Mouse (Mus musculus): Measurements from ENCODE around the gene Pex6.

The Pex6 gene

DNA sequence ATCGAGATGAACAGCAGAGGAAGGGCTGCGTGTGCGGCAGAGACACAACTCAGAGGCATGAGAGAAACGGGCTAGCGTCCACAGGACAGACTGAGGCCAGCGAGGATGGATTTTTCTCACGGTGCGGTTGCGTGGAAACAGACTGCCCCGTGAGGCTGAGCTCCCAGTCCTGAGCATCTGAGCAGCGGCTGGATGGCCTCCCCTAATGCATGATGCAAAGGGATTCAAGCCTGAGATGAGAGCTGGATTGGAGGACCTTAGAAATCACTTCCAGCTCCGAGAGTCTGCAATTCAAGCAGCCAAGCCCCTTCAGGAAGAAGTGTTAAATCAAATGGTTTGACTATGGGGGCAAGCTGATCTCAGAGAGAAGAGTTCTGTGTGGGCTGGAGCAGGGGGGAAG, 9.8 kb upstream of the Pex6 start:
- no peak for DNase-seq (ENCODE audit: low read depth, low spot score)

DNA sequence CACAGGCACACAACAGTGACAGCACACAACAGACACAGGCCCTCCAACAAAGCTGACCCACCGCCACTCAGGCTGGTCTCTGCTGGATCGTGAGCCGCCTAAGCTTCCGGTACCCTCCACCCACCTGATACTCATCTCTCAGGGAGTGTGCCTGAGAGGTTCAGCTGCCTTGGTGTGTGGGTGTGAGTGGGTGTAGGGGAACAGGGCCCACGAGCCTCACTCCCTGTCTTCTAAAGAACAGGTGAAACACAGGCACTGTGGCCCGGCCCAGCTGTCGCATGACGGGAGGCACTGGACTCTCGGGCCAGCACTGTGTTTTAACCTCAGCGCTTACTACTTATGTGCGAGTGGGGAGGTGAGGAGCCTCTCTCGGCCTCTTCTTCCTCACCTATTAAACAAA, 9.2 kb upstream of the Pex6 start:
- no peak for DNase-seq (ENCODE audit: low read depth, low spot score)

DNA sequence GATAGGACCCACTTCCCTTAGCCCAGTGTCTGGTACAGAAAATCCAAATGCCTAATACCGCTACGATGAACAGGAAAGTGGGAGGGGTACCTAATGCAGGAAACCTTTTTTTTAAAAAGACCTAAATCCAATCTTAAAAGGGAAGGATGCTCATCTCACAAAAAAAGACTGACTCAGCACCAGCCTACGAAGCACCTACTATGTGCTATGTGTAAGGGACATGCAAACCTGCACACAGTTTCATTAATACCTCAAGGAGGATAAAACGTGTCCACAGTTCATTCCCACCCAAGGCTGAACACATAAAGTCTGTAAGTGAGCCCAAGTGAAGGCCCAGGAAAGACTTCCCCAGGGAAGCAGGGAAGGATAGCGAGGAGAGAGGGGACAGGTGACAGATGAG, 8.8 kb upstream of the Pex6 start:
- no peak for DNase-seq (ENCODE audit: low read depth, low spot score)

DNA sequence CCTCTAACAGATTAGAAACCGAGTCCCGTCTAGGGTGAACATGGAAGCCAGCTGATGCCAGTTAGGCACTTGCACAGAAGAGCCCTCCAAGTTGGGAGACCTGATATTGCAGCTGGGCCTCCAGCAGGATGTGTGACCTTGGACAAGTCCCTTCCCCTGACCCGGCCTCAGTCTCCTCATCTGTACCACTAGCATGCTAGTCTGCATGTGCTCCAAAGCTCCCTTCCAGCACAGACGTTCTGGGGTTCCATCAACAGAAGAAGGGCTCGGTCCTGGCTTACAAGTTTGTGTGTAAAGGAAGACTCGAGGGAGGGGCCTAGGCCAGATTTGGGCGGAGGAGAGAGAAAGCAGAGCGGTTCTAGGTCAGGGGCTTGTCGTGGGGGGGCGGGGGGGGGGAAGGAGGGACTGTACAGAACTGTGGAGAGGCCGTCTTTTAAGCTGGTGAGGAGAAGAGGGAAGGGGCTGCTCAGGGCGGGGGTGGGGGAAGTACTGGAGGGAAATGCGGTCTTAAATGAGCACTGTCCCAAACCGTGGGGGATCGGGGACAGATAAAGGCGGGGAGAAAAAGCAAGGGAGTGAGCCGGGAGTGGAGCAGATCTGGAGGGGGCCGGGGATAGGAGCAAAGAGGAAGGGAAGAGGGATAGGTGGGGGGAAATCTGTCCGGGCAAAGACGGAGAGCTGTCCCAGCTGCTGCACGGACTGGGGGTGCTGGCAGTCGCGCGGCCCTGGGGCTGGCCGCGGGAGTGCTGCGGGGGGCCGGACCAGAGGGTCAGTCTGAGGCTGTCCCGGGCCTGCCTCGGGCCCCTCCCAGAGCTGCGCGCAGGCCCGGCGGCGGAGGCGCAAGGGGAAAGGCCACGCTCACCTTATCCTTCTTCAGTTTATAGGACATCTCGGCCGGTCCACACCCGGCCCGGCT, 7.0 kb upstream of the Pex6 start:
- DNase-seq (ENCODE audit: low read depth, low spot score): no peak

DNA sequence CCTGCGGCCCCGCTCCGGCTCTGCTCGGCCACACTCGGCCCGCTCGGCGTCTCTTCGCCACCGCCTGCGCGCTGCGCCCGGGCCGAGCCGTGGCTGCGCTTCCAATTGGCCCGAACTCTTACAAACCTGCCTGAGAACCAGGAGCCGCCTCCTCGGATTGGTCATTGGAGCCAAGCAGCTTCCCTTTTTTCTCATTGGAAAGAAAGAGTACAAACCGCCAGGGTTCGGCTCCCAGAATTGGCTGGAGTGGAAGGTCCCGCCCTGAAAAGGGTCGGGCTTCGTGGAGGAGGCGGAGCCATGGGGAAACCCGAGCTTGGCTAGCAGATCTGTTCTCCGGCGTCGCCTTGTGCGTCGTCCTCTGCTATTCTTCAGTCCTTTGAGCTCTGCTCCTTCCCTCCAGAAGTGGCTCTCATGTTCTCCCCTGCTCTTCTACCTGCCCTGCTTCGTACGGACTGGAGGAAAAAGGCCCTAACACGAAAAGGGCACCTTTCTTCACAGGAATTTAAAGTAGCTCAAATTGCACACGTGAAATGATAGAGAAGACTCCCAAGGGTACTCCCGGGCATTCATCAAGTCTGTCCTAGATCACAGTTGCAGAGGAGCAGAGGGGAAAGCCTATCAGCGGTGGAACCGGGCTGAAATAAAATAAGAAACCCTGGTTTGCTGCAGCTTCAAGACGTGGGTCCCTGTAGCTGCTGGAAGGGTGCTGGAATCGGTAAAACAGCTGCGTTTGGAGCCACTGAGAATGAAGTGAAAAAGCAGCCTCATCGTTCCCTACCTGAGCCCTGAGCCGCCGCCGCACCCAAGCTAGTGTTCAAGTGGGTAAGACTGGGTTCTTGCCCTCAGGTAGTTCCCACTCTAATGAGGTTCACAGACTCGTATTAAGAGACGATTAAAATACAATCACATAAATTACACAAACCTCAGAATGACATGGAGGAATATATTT, 6.1 kb upstream of the Pex6 start, which contains the start of gene Ppp2r5d:
TSS of gene Ppp2r5d (minus strand) at position 225 of the 949 bp plus-strand sequence.
- DNase-seq (ENCODE audit: low read depth, low spot score): peak; percentile 96

DNA sequence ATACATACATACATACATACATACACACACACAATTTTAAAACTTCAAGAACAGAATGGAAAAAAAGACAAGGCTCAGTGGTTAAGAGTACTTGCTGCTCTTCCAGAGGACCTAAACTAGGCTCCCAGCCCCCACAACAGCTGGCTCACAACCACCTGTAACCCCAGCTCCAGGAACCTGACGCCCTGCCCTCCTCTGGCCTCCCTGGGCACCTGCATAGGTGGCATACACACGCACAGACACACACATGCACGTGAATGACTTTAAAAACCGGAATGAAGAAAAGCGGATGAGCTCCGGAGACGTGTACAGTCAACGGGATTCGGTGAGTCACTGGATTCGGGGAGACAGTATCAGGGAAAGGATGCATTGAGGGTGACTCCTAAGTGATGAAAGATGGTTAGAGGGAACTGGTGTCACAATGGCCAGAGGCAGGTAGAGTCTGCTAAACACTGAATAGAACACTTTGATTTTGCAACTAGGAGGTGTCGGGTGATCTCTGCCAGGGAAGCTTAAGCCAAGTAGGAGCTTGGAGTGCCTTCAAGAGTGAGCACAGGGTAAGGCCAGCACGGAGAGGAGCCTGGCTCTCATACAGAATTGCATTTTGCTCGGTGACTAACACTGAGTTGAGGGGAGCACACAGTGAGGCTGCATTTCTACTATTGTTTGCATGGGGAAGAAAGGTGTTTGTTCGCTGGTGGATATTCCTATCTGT, 4.7 kb upstream of the Pex6 start:
- no peak for DNase-seq (ENCODE audit: low read depth, low spot score)

DNA sequence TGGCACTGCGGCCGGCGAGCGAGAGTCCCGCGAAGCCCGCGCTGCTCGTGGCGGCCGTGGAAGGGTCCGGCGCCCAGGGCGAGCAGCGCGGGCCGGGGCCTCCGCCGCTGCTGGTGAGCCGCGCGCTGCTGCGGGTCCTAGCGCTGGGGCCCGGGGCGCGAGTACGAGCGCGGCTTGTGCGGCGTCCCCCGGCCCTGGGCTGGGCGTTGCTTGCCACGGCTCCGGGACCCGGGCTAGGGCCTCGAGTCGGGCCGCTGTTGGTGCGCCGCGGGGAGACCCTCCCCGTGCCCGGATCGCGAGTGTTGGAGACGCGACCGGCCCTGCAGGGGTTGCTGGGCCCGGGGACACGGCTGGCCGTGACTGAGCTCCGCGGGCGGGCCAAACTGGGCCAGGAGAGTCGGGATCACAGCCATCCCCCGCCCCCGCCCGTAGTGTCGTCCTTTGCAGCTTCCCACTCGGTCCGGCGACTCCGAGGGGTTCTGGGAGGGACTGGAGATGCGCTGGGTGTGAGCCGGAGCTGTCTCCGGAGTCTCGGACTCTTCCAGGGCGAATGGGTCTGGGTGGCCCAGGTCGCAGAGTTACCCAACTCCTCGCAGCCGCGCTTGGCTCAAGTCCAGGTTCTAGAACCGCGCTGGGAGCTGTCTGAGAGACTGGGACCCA, 479 bp downstream of the Pex6 start:
- no peak for DNase-seq (ENCODE audit: low read depth, low spot score)

DNA sequence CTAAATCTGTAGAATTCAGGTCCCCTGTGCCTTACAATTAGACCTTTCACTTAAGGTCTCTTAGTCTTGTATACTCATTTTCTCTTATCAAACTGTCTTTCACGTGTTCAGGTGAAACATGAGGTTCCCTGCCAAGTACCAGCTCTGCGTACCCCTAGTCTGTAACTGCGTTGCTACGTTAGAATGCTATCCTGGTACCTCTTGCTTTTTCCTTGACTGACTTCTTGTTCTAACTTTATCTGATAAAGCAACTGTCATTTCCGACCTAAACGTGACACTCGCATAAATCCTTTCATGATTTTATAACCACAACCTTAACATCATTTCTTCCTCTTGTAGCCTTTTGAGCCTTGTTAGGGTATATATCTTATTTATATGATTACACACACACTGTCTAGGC, 1.2 kb downstream of the Pex6 start:
- DNase-seq (ENCODE audit: low read depth, low spot score): no peak

DNA sequence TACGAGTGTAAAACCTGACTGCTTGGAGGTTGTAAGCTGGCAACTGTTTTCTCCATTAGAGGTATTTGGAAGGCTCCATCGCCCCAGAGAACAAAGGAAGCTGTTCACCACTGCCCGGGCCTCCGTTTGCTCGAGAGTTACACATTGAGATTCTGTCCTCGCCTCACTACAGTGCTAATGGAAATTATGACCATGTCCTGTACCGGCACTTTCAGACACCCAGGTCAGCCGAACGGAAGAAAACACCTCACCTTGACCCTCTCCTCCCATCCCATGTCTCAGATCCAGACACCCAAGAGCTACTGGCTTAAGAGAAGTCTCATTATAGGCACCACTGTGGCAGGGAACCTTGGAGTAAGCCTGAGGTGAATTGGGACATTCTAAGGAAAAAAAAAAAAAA, 2.6 kb downstream of the Pex6 start:
- DNase-seq (ENCODE audit: low read depth, low spot score): no peak

DNA sequence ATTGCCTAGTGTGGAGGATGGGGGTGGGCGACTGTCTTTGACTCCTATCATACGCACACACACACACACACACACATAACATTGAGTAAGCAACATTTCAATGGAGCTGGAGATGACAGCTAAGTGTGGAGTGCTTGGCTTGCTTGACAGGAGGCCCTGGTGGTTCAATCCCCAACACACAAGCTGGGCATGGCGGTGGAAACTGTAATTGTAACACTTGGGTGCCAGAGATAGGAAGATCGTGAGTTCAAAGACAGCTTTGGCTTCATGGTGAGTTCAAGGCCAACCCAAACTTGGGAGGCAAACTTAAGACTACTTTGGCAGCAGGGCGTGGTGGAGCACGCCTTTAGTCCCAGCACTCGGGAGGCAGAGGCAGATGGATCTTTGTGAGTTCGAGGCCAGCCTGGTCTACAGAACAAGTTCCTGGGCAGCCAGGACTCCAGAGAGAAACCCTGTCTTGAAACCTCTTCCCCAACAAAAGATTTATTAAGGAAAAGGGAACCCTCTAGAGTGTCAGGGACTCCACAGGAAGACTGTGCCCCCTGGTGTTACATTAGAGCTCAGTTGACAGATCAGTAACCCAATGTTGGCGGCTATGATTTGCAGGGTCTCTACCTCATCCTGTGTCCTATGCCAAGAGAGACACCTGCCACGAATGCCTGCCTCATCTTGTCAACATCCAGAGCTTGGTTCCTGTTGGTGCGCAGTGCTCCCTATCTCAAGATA, 3.7 kb downstream of the Pex6 start:
- no peak for DNase-seq (ENCODE audit: low read depth, low spot score)

DNA sequence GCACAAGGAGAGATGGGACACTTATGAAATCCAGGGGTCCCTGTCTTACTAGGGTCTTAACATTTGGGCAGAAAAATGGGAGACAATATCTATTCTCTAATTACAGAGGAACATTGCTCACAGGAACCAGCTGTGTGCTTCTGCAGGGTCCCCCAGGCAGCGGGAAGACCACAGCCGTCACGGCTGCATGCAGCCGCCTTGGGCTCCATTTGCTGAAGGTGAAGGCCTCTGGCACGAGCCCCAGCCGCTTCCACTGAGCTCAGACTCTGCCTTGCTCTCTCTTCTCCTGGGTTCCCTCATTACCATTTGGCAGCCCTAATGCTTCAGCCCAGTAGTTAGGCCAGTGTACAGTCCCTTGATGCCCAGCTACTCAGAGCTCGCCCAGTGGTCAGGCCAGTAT, 9.8 kb downstream of the Pex6 start:
- DNase-seq (ENCODE audit: low read depth, low spot score): no peak

DNA sequence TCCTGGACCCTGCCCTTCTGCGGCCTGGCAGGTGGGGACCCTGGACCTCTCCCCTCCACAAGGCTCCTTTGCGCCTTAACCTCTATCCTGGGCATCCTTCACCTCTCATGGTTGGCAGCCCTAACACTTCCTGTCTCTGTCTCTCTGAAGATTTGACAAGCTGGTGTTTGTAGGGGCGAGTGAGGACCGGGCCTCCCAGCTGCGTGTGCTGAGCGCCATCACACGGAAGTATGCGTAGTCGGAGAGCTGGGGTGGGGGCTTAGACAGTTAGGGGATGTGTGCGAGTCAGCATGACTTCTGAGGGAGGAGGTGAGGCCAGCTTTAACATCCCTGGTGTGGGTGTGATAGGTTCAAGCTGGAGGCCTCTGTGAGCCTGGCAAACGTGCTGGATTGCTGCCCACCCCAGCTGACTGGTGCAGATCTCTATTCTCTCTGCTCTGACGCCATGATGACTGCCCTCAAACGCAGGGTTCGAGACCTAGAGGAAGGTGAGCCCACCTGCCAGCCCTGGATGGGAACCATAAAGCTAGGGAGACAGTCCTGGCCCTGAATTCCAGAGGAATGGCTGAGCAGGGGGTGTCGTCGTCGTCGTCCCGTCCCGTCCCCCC, 13.3 kb downstream of the Pex6 start:
- DNase-seq (ENCODE audit: low read depth, low spot score): no peak

DNA sequence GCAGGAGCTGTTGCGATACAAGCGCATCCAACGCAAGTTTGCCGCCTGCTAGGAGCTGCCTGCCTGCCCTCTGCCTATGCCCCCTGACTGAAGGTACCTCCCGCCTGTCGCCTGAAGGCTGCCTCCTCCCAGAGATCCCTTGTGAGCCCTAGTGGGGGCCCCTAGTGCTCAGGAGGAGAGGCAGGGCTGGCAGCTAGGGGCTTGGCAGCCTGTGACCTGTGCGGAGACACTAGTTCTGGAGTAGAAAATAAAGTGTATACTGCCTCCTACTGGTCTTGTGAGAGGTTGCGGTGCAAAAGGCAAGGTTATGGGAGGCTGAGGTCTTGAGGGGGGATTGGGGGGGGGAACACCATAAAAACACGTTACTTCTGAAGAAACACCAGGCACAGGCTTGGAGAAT, 14.0 kb downstream of the Pex6 start:
- DNase-seq (ENCODE audit: low read depth, low spot score): no peak

DNA sequence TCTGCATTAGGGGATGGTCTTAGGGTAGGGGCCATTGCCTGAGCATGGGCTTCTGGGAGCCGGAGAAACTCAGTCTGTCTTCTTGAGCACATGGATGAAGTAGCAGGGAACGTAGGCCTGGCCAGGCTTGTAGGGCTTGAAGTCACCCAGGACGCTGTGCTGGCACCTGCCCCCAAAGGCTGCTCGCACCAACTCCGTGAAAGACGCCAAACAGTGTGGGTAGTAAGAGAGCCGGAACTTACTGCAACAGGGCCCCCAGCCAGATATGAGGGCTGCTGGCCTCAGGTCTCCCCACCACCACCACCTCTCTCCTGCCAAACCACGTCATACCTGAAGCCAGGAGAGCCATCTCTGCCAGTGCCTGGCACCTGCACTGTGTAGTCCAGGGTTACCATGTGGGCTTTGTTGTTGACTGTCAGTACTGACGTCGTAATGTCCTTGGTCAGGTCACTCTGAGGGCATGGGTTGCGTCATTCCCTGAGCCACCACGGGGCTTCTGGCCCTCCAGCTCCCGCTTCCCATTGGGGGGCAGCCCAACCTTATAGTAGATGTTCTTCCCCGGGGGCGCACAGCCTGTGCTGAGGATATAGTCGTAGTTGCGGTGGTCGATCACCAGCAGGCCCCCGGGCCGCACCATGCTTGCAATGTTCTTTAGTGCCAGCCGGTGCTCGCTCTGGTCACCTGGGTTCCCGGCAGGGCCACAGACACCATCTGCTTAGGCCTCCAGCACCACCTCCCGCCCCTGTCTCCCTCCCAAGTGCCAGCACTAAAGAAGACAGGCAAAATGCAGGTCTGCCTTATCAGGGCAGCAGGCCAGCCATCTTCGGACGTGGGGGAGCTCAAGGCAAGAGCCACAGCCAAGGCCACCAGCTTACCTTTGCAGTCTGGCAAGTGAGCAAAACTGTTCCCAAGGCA, 14.7 kb downstream of the Pex6 start:
- DNase-seq (ENCODE audit: low read depth, low spot score): no peak

DNA sequence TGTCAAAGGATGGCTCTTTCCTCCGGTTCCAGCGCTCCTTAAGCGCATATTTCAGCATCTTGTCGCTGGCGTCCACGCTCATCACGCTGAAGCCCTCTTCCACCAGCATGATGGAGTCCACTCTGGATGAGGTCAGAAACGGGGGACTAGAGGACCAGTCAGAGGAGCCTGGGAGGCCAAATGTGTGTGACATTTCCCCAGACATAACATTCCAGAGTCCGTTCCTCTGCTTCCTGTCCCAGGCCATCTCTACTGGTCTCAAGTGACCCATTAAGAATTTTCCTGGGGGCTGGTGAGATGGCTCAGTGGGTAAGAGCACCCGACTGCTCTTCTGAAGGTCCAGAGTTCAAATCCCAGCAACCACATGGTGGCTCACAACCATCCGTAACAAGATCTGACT, 16.0 kb downstream of the Pex6 start:
- no peak for DNase-seq (ENCODE audit: low read depth, low spot score)

DNA sequence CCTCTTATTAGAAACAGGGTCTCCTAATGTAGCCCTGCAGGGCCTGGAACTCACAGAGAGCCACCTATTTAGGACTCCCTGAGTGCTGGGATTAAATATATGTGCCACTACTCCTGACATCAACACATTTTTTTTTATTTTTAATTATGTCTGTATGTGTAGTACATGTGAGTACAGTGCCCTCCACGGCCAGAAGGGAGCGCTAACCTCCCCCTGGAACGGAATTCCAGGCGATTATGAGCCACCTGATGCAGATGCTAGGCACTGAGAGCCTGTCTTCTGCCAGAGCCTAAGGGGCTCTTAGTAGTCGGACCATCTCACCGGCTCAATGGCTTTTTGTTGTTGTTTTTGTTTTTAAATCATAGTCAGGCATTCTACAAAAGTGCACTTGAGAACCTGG, 16.8 kb downstream of the Pex6 start:
- DNase-seq (ENCODE audit: low read depth, low spot score): no peak

DNA sequence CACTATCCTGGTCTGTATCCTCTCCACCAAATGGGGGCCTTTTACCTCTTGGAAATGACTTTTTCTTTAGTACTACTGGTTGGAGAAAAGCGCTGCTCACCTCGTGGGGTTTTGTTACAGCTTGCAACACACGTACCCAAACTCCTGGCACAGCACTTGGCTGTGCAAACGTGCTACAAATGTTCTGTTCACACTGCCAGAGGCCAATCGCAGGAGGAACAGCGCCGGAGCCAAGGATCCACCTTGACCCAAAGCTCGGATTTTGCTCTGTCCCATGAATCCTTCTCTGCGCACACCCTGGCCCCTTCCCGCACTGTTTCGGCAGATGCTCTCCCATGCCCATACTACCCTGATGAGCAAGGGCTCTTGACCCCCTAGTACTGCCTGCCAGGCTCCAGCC, 17.2 kb downstream of the Pex6 start:
- no peak for DNase-seq (ENCODE audit: low read depth, low spot score)

DNA sequence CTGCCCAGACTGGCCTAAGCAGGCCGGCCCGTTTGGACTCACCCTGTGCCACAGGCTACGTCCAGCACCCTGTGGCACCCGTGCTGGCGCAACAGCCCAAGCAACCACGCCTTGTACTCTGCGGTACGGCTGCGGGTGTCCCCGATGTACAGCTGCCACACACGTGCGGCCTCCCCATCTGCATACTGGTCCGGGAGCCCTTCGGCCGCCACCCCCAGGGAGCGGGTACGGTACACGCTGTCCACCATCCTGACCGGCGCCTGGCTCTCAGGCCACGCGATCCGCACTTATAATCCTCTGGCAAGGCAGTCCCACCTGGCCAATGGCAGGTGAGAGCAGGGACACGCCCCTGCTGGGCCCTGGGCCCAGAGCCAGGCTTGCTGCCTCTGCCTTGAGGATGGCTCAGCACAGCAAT, 17.6 kb downstream of the Pex6 start, which contains the start of gene Gnmt:
TSS of gene Gnmt (minus strand) at position 265 of the 415 bp plus-strand sequence.
- DNase-seq (ENCODE audit: low read depth, low spot score): no peak

DNA sequence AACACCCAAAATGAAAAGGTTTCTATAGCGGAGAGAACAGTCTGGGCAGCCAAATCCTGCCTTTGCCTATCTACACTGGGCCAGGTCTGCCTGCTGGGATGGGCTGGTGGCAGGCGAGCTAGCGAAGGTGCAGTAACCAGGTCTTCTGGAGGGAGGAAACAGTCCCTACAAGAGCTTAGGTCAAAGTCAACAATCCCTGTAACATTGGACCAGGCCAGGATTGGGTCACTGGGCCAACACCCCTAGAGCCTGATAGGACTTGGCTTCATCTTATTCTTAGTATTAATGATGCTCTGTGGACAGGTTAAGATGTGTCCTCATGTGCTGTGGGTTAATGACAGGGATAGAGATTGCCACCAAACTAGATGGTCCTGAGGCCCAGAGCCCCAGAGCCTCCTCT, 22.8 kb downstream of the Pex6 start:
- DNase-seq (ENCODE audit: low read depth, low spot score): no peak

All from retina, postnatal 7 days (tissue).